Mouse (Mus musculus): Measurements from ENCODE around the gene Lypd6. TPM values are rescaled to one million over a fixed set of nuclear protein-coding genes. Genes with fewer than 3 reads are reported as not detected.

Gene Lypd6
- polyA plus RNA-seq, 1 experiment from 2014 or later, result 6.0 TPM

DNA sequence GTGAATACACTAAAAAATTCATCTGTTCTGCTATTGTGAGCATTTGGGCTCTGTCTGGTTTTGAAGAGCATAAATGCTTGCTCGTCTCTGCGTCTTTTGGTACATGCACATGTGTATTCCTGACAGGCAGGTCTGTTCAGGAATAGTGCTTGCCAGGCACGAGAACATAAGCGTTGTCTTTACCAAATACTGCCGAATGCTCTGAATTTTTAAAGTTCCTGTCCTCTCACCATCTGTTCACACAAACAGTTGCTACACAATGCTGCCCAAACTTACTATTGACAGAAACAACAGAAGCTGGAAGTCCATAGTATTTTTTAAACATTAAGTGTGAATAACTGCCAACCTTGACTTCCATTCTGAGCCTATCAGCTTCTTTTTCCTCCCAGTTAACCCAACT, 112.9 kb downstream of the Lypd6 start:
- Histone ChIP-seq H3K36me3 (no peaks in the 10 kb centered on the region), H3K27ac (replicated peaks) (no peak overlapping the region), H3K4me2 (replicated peaks) (no peak overlapping the region), H3K4me1 (peaks cover 8% of the 10 kb centered on the region; the same call in 1 of the 2 replicates), H3K9me3 (no peaks in the 10 kb centered on the region), H3K27me3 (no peaks in the 10 kb centered on the region), H3K4me3 (no peak overlapping the region), H3K9ac (replicated peaks) (no peak overlapping the region)
- no peak for ATAC-seq (ENCODE audit: low FRiP score, low read depth)
- WGBS, result 83% methylated on average over 5 of the region's 5 CpGs

GRCm38 (mm10) chr2:50180423-50180822, 114.2 kb downstream of the Lypd6 start:
- Histone ChIP-seq H3K36me3 (no peaks in the 10 kb centered on the region), H3K4me1 (peaks cover 7% of the 10 kb centered on the region; the same call in 1 of the 2 replicates), H3K9me3 (no peaks in the 10 kb centered on the region), H3K4me2 (replicated peaks) (no peak overlapping the region), H3K27ac (replicated peaks) (no peak overlapping the region), H3K27me3 (no peaks in the 10 kb centered on the region), H3K4me3 (no peak overlapping the region), H3K9ac (replicated peaks) (no peak overlapping the region)
- 97% methylated on average over 3 of the region's 3 CpGs for WGBS
- ATAC-seq (ENCODE audit: low FRiP score, low read depth), result no peak

- Histone ChIP-seq H3K4me1 (no peaks in the 10 kb centered on the region), H3K27ac (replicated peaks) (no peak overlapping the region), H3K4me3 (no peak overlapping the region), H3K27me3 (no peaks in the 10 kb centered on the region), H3K36me3 (no peaks in the 10 kb centered on the region), H3K9ac (replicated peaks) (no peak overlapping the region), H3K9me3 (no peaks in the 10 kb centered on the region), H3K4me2 (replicated peaks) (no peak overlapping the region)
- ATAC-seq (ENCODE audit: low FRiP score, low read depth), result no peak
- 91% methylated on average over 3 of the region's 3 CpGs for WGBS
Observed at GRCm38 (mm10) chr2:50181332-50181731, 115.1 kb downstream of the Lypd6 start.

DNA sequence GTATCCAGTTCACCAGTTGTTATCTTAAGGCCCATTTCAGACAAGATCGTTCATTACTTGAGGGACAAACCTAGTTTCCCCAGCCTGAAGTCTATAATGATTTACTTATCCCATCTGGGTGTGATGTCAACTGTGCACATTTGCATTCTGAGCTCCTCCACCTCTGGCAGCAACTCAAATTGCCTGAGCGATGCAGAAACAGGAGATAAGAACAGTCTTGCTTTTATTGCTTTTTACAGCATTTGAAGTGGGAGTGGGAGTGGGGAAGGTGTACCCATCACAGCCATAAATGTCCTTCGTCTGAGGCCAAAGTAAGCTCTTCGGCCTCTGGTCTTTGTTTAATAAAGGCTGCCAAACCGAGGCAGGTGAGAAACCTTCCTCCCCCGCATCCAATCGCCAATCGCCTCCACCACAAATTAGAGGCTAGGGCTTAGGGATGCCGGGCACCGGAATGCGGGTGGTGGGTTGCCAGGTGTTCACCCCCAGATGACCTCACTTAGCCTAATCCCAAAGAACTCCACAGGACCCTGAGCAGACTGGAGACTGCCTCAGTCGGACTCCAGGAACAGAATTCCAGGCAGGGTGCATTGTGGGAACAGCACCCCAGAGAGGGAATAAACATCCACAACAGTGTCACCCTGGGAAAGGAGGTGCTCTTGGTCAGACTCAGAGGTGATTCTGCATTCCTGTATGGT, 120.6 kb downstream of the Lypd6 start:
- Histone ChIP-seq H3K27ac (replicated peaks) (no peak overlapping the region), H3K27me3 (no peaks in the 10 kb centered on the region), H3K36me3 (no peaks in the 10 kb centered on the region), H3K9ac (replicated peaks) (no peak overlapping the region), H3K4me1 (peaks cover 6% of the 10 kb centered on the region; the same call in 1 of the 2 replicates), H3K9me3 (no peaks in the 10 kb centered on the region), H3K4me2 (replicated peaks) (no peak overlapping the region), H3K4me3 (no peak overlapping the region)
- 33% methylated on average over 12 of the region's 12 CpGs for WGBS
- no peak for ATAC-seq (ENCODE audit: low FRiP score, low read depth)

DNA sequence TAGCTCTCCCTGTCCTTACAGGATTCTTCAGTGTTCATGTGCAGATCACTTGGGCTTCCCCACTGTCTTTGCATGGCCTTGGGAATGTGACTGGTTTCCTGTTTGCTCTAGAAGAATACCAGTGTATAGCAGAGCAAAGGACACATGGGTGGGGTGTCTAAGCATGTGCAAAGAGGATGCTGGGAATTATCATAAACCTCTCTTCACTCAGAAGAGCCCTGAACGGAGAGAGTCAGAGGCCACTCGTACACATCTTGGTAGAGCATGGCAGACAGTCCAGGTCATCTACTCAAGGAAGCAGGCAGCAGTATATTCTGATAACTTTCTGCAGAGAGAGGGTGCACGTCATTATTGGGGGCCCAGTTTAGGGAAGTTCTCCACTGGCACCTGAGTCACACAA, 122.6 kb downstream of the Lypd6 start:
- no peaks in the 10 kb centered on the region for H3K27me3 ChIP-seq
- H3K4me3 ChIP-seq, result no peak overlapping the region
- peaks cover 6% of the 10 kb centered on the region; the same call in 1 of the 2 replicates for H3K4me1 ChIP-seq
- no peak overlapping the region for H3K4me2 ChIP-seq (replicated peaks)
- WGBS, result 87% methylated on average over 3 of the region's 3 CpGs
- H3K9ac ChIP-seq (replicated peaks), result no peak overlapping the region
- no peak overlapping the region for H3K27ac ChIP-seq (replicated peaks)
- H3K9me3 ChIP-seq, result no peaks in the 10 kb centered on the region
- H3K36me3 ChIP-seq, result no peaks in the 10 kb centered on the region
- ATAC-seq (ENCODE audit: low FRiP score, low read depth), result no peak

GRCm38 (mm10) chr2:50196681-50197080, 130.5 kb downstream of the Lypd6 start:
- H3K4me3 ChIP-seq, result no peak overlapping the region
- H3K9me3 ChIP-seq, result no peaks in the 10 kb centered on the region
- H3K9ac ChIP-seq (replicated peaks), result no peak overlapping the region
- no peak overlapping the region for H3K27ac ChIP-seq (replicated peaks)
- peaks cover 4% of the 10 kb centered on the region; the same call in 1 of the 2 replicates for H3K4me1 ChIP-seq
- H3K27me3 ChIP-seq, result no peaks in the 10 kb centered on the region
- no peaks in the 10 kb centered on the region for H3K36me3 ChIP-seq
- ATAC-seq (ENCODE audit: low FRiP score, low read depth), result no peak
- 100% methylated on average over 1 of the region's 1 CpGs for WGBS
- H3K4me2 ChIP-seq (replicated peaks), result no peak overlapping the region

DNA sequence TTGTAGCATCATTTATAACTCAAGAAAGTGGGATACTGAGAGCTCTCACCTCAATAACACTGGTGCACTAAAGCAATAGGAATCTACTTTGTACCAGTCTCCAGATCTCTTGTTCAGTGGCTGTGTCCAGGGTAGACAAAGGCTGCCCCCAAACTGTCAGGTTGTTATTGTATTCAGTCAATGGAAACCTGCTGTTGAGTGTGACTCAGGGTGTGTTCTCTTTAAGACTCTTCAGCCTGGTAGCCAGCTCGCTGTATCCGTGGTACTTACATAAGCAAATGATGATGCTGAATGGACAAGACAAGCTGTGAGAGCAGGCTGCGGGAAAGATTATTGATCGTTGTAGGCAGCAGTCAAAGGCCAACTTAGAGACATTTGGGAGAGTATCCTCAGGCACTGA, 131.6 kb downstream of the Lypd6 start:
- 74% methylated on average over 4 of the region's 4 CpGs for WGBS
- Histone ChIP-seq H3K27ac (replicated peaks) (no peak overlapping the region), H3K9me3 (no peaks in the 10 kb centered on the region), H3K27me3 (no peaks in the 10 kb centered on the region), H3K4me1 (peaks cover 4% of the 10 kb centered on the region; the same call in 1 of the 2 replicates), H3K4me2 (replicated peaks) (no peak overlapping the region), H3K36me3 (no peaks in the 10 kb centered on the region), H3K4me3 (no peak overlapping the region), H3K9ac (replicated peaks) (no peak overlapping the region)
- no peak for ATAC-seq (ENCODE audit: low FRiP score, low read depth)

DNA sequence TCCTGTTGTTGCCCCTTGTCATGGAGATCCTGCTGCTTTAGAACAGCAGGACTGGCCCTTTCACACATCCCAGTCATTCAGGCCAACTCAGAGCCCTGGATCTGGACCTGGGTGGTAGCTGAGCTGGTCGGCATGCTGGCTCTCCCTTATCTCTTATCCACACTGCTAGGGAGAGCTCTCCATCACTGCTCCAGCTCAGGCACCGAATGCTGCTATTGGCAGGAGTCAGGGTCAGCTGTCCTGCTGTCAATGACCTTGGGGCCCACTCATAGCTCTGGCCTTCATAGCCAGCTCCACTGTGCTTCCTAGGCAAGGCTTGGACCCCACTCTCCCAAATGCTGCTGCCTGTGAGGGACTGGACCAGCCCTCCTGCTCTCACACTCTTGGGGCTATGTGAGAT, 134.3 kb downstream of the Lypd6 start:
- no peaks in the 10 kb centered on the region for H3K27me3 ChIP-seq
- no peaks in the 10 kb centered on the region for H3K9me3 ChIP-seq
- no peaks in the 10 kb centered on the region for H3K36me3 ChIP-seq
- ATAC-seq (ENCODE audit: low FRiP score, low read depth), result no peak
- no peak overlapping the region for H3K4me3 ChIP-seq
- no peak overlapping the region for H3K9ac ChIP-seq (replicated peaks)
- peaks cover 4% of the 10 kb centered on the region; the same call in 1 of the 2 replicates for H3K4me1 ChIP-seq
- H3K4me2 ChIP-seq (replicated peaks), result no peak overlapping the region
- 88% methylated on average over 2 of the region's 2 CpGs for WGBS
- no peak overlapping the region for H3K27ac ChIP-seq (replicated peaks)

GRCm38 (mm10) chr2:50220574-50220973, 154.3 kb downstream of the Lypd6 start:
- ATAC-seq (ENCODE audit: low FRiP score, low read depth), result 0 out of 2 replicates have a peak, but pooled peaks have one; percentile 27
- no peaks in the 10 kb centered on the region for H3K4me1 ChIP-seq
- no peak overlapping the region for H3K9ac ChIP-seq (replicated peaks)
- H3K27ac ChIP-seq (replicated peaks), result no peak overlapping the region
- no peaks in the 10 kb centered on the region for H3K27me3 ChIP-seq
- no peak overlapping the region for H3K4me3 ChIP-seq
- no peak overlapping the region for H3K4me2 ChIP-seq (replicated peaks)
- H3K9me3 ChIP-seq, result no peaks in the 10 kb centered on the region
- WGBS, result 50% methylated on average over 7 of the region's 7 CpGs
- H3K36me3 ChIP-seq, result no peaks in the 10 kb centered on the region

DNA sequence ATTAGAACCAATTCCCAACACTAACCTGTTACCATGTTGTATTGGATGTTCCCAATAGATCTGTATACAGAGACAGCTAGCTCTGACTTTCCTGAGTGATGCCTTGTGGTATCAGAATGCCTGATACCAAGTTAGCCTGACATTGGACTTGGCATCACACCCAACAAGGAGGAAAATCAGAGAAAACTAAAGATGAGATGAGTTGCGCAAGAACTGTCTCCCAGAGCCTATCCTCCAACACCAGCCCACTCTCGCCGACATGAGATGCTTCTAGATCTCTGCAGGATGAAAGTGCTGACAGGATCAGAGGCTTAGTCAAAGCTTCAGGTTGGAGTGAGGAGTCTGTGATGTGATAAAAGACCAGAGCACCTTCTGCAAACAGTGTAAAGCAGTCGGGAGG, 158.8 kb downstream of the Lypd6 start:
- H3K4me3 ChIP-seq, result no peak overlapping the region
- H3K4me1 ChIP-seq, result no peaks in the 10 kb centered on the region
- no peak overlapping the region for H3K27ac ChIP-seq (replicated peaks)
- no peaks in the 10 kb centered on the region for H3K27me3 ChIP-seq
- H3K9ac ChIP-seq (replicated peaks), result no peak overlapping the region
- 80% methylated on average over 4 of the region's 4 CpGs for WGBS
- no peak for ATAC-seq (ENCODE audit: low FRiP score, low read depth)
- H3K4me2 ChIP-seq (replicated peaks), result no peak overlapping the region
- H3K36me3 ChIP-seq, result no peaks in the 10 kb centered on the region
- no peaks in the 10 kb centered on the region for H3K9me3 ChIP-seq

DNA sequence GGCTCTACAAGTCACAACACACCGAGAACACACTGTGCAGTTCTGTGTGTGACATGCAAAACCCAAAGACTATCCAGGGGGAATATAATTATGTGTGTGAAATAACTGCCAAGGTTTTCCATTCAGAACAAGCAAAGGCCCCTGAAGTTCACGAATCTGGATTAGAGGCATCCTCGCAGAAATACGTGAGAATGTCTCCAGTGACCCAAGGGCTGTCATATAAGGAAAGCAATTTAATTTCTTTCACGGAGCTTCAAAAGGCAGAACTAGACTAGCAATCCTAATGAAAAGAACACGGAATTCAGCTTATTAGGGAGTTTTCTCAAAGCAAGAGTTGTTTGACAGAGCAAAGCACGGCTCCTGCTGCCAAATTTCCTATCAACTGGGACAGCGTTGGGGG, 167.3 kb downstream of the Lypd6 start:
- Histone ChIP-seq H3K4me1 (no peaks in the 10 kb centered on the region), H3K9me3 (no peaks in the 10 kb centered on the region), H3K4me2 (replicated peaks) (no peak overlapping the region), H3K27ac (replicated peaks) (no peak overlapping the region), H3K4me3 (no peak overlapping the region), H3K27me3 (no peaks in the 10 kb centered on the region), H3K36me3 (no peaks in the 10 kb centered on the region), H3K9ac (replicated peaks) (no peak overlapping the region)
- no peak for ATAC-seq (ENCODE audit: low FRiP score, low read depth)
- 60% methylated on average over 8 of the region's 8 CpGs for WGBS
